Mouse (Mus musculus) midbrain, embryonic 16.5 days (tissue): Measurements from ENCODE around the gene Thtpa. TPM values are rescaled to one million over a fixed set of nuclear protein-coding genes. Genes with fewer than 3 reads are reported as not detected.
A peak's percentile ranks its signal among the peaks of the same experiment; 100 is the strongest.

Experiments used
- ATAC-seq: fragments of 200-750 bp; cut with Nextera tagmentation; 2 replicates; pipeline ENCODE4 v1.8.0; 2017; ENCODE audit warnings: moderate TSS enrichment
- H3K27ac ChIP-seq: fragments of 300-500 bp; sonication (generic); 2 replicates; pipeline ENCODE4 v1.5.1; 2014; ENCODE audit warnings: mild to moderate bottlenecking, low read length, mixed read lengths
- H3K27me3 ChIP-seq: fragments of 300-500 bp; sonication (generic); 2 replicates; pipeline ENCODE4 v1.6.1; 2014; ENCODE audit warnings: low read depth, low read length, mixed read lengths; ENCODE audit not compliant: control insufficient read depth, insufficient read depth
- H3K36me3 ChIP-seq: fragments of 300-500 bp; sonication (generic); 2 replicates; pipeline ENCODE4 v1.6.1; 2014; ENCODE audit warnings: mild to moderate bottlenecking, low read length, moderate library complexity, mixed read lengths; ENCODE audit not compliant: control insufficient read depth, insufficient read depth
- H3K4me1 ChIP-seq: fragments of 300-500 bp; sonication (generic); 2 replicates; pipeline ENCODE4 v1.6.1; 2014; ENCODE audit warnings: mild to moderate bottlenecking, low read length, mixed read lengths; ENCODE audit not compliant: control insufficient read depth, insufficient read depth
- H3K4me2 ChIP-seq: fragments of 300-500 bp; sonication (generic); 2 replicates; pipeline ENCODE4 v1.6.1; 2014; ENCODE audit warnings: mild to moderate bottlenecking, low read length, mixed read lengths
- H3K4me3 ChIP-seq: fragments of 300-500 bp; sonication (generic); 2 replicates; pipeline ENCODE4 v1.5.1; 2014; ENCODE audit warnings: low read depth, mild to moderate bottlenecking, low read length, moderate library complexity, mixed read lengths
- H3K9ac ChIP-seq: fragments of 300-500 bp; sonication (generic); 2 replicates; pipeline ENCODE4 v1.6.1; 2014; ENCODE audit warnings: low read depth, low read length, mixed read lengths
- H3K9me3 ChIP-seq: fragments of 300-500 bp; sonication (generic); replicated peaks from 2 replicates; pipeline ENCODE4 v1.6.1; 2014; ENCODE audit warnings: mild to moderate bottlenecking, low read length, mixed read lengths; ENCODE audit not compliant: control insufficient read depth, poor library complexity, severe bottlenecking
- WGBS: fragments of 180-500 bp; shearing (Covaris S2); extraction: QIAGEN DNeasy Blood & Tissue Kit; methylation state at CpG from one replicate; pipeline ENCODE4 v1.1.7; 2014; 5-methylcytosine and 5-hydroxymethylcytosine counted together
- polyA plus RNA-seq: library from polyadenylated mRNA; unstranded; fragments of >200 nt; fragmentation: Nextera tagmentation; extraction: Ambion mirVana; gene quantifications from 2 replicates; pipeline ENCODE4 v1.2.1, GENCODE M21; 2015

Gene Thtpa
- polyA plus RNA-seq, 1 experiment from 2014 or later: 38.6 TPM

- H3K4me2 ChIP-seq: peak overlapping the region; percentile 30
- no peaks in the 10 kb centered on the region for H3K9me3 ChIP-seq
- no peak for ATAC-seq
- no peak overlapping the region for H3K4me3 ChIP-seq
- H3K36me3 ChIP-seq: peaks cover 3% of the 10 kb centered on the region; the same call in 1 of the 2 replicates
- H3K9ac ChIP-seq: peak overlapping the region; percentile 32; the same call in 1 of the 2 replicates
- H3K4me1 ChIP-seq: peaks cover 27% of the 10 kb centered on the region
- WGBS: 46% methylated on average over 9 of the region's 9 CpGs
- H3K27me3 ChIP-seq: no peaks in the 10 kb centered on the region
- no peak overlapping the region for H3K27ac ChIP-seq
These were observed 2.0 kb downstream of the Thtpa start for GRCm38 (mm10) chr14:55096573-55097087.

- H3K4me3 ChIP-seq: no peak overlapping the region
These were observed 3.1 kb downstream of the Thtpa start for GRCm38 (mm10) chr14:55097646-55098045.

GRCm38 (mm10) chr14:55098067-55098466 lies 3.5 kb downstream of the Thtpa start:
- H3K4me2 ChIP-seq: no peak overlapping the region
- ATAC-seq: 0 out of 2 replicates have a peak, but pooled peaks have one; percentile 8
- H3K9ac ChIP-seq: no peak overlapping the region
- no peak overlapping the region for H3K27ac ChIP-seq
- H3K27me3 ChIP-seq: no peaks in the 10 kb centered on the region
- WGBS: 50% methylated on average over 4 of the region's 4 CpGs
- peaks cover 3% of the 10 kb centered on the region; the same call in 1 of the 2 replicates for H3K36me3 ChIP-seq
- no peak overlapping the region for H3K4me3 ChIP-seq
- peaks cover 25% of the 10 kb centered on the region for H3K4me1 ChIP-seq
- H3K9me3 ChIP-seq: no peaks in the 10 kb centered on the region

More at GRCm38 (mm10) chr14:55097646-55098045, 3.1 kb downstream of the Thtpa start:
- Histone ChIP-seq H3K9ac (no peak overlapping the region), H3K4me2 (peak overlapping the region; percentile 1; the same call in 1 of the 2 replicates), H3K36me3 (peaks cover 3% of the 10 kb centered on the region; the same call in 1 of the 2 replicates), H3K27ac (peak overlapping the region; percentile 3; the same call in 1 of the 2 replicates), H3K4me1 (peaks cover 25% of the 10 kb centered on the region), H3K27me3 (no peaks in the 10 kb centered on the region), H3K9me3 (no peaks in the 10 kb centered on the region)
- WGBS: 53% methylated on average over 10 of the region's 10 CpGs
- ATAC-seq: no peak

- Histone ChIP-seq H3K9me3 (no peaks in the 10 kb centered on the region), H3K4me2 (no peak overlapping the region), H3K27me3 (no peaks in the 10 kb centered on the region), H3K4me3 (no peak overlapping the region), H3K9ac (no peak overlapping the region), H3K4me1 (peaks cover 19% of the 10 kb centered on the region), H3K27ac (no peak overlapping the region), H3K36me3 (peaks cover 3% of the 10 kb centered on the region; the same call in 1 of the 2 replicates)
- ATAC-seq: no peak
- WGBS: 45% methylated on average over 4 of the region's 4 CpGs
These were observed 7.0 kb downstream of the Thtpa start for GRCm38 (mm10) chr14:55101592-55101991.

GRCm38 (mm10) chr14:55102253-55102785 lies 7.7 kb downstream of the Thtpa start:
- no peak overlapping the region for H3K4me2 ChIP-seq
- no peak overlapping the region for H3K4me3 ChIP-seq
- H3K36me3 ChIP-seq: peaks cover 3% of the 10 kb centered on the region; the same call in 1 of the 2 replicates

DNA sequence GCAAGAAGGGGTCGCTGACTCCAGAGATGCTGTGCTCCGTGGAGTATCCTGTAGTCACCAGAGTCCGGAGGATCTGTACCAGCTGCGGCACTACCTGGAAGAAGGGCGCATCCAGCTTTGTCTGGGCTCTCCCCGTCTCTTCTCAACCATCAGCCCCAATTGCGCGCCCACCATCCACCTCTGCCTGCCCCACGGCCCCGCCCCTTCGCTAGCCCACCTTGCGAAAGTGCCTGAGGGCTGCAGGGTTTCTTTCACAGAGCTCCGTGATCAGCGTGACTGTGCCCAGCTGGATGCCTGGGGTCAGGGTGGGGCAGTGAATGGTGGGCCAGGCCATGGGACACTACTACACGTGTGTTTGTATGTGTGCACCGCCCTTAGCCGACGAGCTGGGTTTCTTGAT lies 9.8 kb downstream of the Thtpa start:
- Histone ChIP-seq H3K4me3 (no peak overlapping the region), H3K4me2 (no peak overlapping the region), H3K27me3 (no peaks in the 10 kb centered on the region), H3K9me3 (no peaks in the 10 kb centered on the region), H3K9ac (no peak overlapping the region), H3K4me1 (peaks cover 35% of the 10 kb centered on the region), H3K36me3 (no peaks in the 10 kb centered on the region), H3K27ac (no peak overlapping the region)
- 87% methylated on average over 18 of the region's 18 CpGs for WGBS
- no peak for ATAC-seq

More at GRCm38 (mm10) chr14:55102253-55102785, 7.7 kb downstream of the Thtpa start:
- Histone ChIP-seq H3K9me3 (no peaks in the 10 kb centered on the region), H3K9ac (no peak overlapping the region), H3K27ac (no peak overlapping the region), H3K4me1 (peaks cover 17% of the 10 kb centered on the region), H3K27me3 (no peaks in the 10 kb centered on the region)
- ATAC-seq: no peak
- 87% methylated on average over 15 of the region's 15 CpGs for WGBS

DNA sequence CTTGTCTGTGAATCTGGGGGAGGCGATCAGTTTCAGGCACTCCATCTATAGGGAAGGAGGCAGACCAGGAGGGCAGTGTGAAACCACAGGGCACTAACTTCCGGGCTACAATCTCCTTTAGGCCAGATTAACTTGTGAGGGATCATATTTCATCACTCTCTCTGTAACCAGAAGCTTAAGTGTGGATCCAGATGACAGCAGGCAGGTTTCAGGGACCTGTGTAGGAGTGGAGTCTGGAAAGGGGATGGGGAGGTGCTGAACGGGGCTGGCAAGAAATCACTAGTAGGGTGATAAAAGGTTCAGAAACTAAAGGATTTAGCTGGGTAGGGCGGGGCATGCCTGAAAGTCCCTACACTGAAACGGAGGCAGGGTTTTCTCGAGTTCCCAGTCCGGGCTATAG lies 10.8 kb downstream of the Thtpa start:
- Histone ChIP-seq H3K9me3 (no peaks in the 10 kb centered on the region), H3K27ac (peak overlapping the region; percentile 86), H3K4me3 (peak overlapping the region; percentile 39), H3K4me1 (peaks cover 45% of the 10 kb centered on the region), H3K9ac (peak overlapping the region; percentile 75), H3K4me2 (peak overlapping the region; percentile 82), H3K27me3 (no peaks in the 10 kb centered on the region), H3K36me3 (no peaks in the 10 kb centered on the region)
- WGBS: 4% methylated on average over 7 of the region's 7 CpGs
- ATAC-seq: no peak

GRCm38 (mm10) chr14:55105836-55106809 lies 11.5 kb downstream of the Thtpa start, which contains the start of gene Ap1g2:
Gene Ap1g2 (minus strand): TSS chr14:55106593.
- H3K27me3 ChIP-seq: no peaks in the 10 kb centered on the region
- H3K27ac ChIP-seq: peak within 1 kb of the TSS; percentile 86
- ATAC-seq: peak; percentile 57
- 1% methylated on average over 39 of the region's 39 CpGs for WGBS
- H3K4me1 ChIP-seq: peaks cover 48% of the 10 kb centered on the region
- peak within 1 kb of the TSS; percentile 39 for H3K4me3 ChIP-seq
- no peaks in the 10 kb centered on the region for H3K36me3 ChIP-seq
- peak within 1 kb of the TSS; percentile 75 for H3K9ac ChIP-seq
- peak within 1 kb of the TSS; percentile 82 for H3K4me2 ChIP-seq
- no peaks in the 10 kb centered on the region for H3K9me3 ChIP-seq
